Mouse (Mus musculus): ENCODE data around the gene Hip1.

The Hip1 gene

GRCm38 (mm10) chr5:135376341-135376740 is 168.6 kb downstream of the Hip1 start:
- in situ Hi-C loops (cut with MboI, MseI): loop anchor here in 1 of 2 experiments (10.0 kb wide), 1 partner anchor 152 kb away; no protein-coding TSS in a partner anchor

DNA sequence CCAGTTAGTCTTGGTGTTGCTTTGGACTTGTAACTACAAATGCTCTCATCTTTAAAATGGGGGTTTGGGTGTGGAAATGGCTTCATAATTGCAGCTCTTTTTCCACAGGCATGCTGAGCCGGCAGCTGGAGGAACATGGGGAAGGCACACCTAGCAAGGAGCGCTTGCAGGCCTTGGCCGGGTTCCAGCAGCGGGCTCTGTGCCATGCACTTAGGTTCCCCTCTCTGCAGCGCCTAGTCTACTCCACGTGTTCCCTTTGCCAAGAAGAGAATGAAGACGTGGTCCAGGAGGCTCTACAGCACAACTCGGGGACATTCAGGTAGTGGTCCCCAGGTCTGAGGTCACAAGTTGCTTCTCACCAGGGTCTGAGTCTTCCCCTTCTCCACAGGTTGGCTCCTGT is 169.8 kb downstream of the Hip1 start:
- in situ Hi-C loops (cut with MboI, MseI): loop anchor here in 1 of 2 experiments (10.0 kb wide), 1 partner anchor 150 kb away; no protein-coding TSS in a partner anchor

DNA sequence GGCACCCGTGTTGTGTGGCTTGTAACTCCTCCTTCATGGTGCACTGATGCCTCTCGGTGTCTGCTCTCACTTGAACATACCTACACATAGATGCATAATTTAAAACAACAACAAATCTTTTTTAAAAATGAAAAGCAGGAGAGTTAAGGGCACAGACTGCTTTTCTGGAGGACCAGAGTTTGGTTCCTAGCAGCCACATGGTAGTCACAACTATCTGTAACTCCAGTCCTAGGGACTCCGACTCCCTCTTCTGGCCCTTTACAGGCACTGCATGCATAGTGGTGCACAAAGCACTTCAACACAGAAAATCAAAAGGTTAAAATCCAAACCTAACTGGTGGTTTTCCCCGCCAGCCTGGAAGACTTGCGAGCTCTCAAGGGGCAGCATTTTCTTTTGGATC is 171.3 kb downstream of the Hip1 start:
- in situ Hi-C loops (cut with MboI, MseI): loop anchor here in 1 of 2 experiments (10.0 kb wide), 1 partner anchor 149 kb away; no protein-coding TSS in a partner anchor

DNA sequence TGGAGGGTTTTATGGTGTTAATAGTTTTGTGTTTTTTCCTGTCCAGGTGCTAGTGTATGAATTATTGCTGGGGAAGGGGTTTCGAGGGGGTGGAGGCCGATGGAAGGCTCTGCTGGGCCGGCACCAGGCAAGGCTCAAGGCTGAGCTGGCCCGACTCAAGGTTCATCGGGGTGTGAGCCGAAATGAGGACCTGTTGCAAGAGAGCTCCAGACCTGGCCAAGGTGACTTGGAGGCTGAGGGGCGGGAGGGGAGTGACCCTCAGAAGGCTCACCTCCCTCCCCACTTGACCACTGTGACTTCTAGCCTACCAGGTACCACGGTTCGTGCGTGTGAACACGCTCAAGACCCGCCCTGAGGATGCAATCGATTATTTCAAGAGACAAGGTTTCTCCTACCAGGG is 173.7 kb downstream of the Hip1 start:
- in situ Hi-C loops (cut with MboI, MseI): loop anchor here in 1 of 2 experiments (10.0 kb wide), 1 partner anchor 146 kb away; no protein-coding TSS in a partner anchor

DNA sequence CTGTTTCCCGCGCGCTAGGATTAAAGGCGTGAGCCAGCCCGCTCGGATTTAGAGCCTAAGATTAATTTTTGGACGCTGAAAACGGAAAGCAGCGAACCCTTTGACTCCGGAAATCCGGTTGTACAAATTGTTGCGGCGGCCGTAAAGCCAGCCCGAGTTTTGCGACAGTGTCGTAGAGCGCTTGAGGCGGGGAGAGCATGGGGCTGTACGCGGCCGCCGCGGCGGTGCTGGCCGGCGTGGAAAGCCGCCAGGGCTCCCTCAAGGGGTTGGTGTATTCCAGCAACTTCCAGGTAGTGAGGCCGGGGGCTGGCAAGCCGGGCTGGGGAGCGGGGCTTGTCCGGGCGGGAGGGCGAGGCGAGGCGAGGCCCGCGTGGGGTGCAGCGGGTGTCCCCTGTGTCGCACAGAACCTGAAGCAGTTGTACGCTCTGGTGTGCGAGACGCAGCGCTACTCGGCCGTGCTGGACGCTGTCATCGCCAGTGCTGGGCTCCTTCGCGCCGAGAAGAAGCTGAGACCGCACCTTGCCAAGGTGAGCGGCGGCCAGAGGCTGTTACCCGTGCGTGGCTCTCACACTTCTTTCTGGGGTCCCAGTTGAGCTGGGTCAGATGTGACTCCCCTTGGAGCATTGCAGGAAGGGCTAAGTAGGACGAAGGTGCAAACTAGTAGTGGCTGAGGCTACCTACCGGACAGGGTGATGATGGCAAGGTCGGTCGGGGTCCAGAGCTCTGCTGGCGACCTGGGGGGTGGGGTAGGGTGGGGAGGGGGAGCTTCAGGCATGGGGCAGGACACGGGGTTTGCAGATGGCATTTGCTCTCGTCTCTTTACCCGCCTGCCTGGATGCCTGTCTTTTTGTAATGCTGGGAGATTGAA is 174.9 kb downstream of the Hip1 start, which contains the start of gene Nsun5:
Gene Nsun5, plus strand, starts transcription at position 167 of the 868 bp plus-strand sequence.
- in situ Hi-C loops (cut with MboI, MseI): loop anchor here in 1 of 2 experiments (10.0 kb wide), 3 partner anchors 145 to 785 kb away; partner anchors contain the start of gene Rfc2

DNA sequence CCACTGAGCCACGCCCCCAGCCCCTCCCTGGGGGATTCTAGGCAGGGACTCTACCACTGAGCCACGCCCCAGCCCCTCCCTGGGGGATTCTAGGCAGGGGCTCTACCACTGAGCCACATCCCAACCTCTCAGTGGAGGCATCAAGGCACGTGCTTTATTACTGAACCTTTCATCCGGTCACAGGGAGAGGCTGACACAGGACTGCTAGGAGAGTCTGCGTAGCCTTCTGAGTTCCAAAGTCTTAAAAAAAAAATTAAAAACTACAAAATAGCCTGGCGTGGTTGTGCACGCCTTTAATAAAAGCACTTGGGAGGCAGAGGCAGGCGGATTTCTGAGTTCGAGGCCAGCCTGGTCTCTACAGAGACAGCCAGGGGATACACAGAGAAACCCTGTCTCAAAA is 175.7 kb downstream of the Hip1 start:
- in situ Hi-C loops (cut with MboI, MseI): loop anchor here in 1 of 2 experiments (10.0 kb wide), 2 partner anchors 254 to 784 kb away; partner anchors contain the start of gene Rfc2

- in situ Hi-C loops (cut with MboI, MseI): loop anchor here in 1 of 2 experiments (10.0 kb wide), 2 partner anchors 254 to 784 kb away; partner anchors contain the start of gene Rfc2
Observed at GRCm38 (mm10) chr5:135368312-135368711, 176.6 kb downstream of the Hip1 start.

DNA sequence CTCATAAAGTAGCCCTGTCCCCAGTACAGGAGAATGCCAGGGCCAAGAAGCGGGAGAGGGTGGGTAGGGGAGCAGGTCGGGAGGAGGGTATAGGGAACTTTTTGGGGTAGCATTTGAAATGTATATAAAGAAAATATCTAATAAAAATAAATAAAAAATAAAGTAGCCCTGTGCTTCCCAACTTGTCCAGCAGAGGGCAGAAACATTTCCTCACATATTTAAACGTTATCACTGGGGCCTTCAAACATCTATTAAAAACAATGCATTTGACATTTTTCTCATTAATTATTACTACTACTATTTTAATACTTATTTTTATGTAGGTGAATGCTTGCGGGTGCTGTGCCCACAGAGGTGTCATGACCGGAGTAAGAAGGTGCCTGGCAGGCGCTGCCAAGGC is 177.1 kb downstream of the Hip1 start:
- in situ Hi-C loops (cut with MboI, MseI): loop anchor here in 1 of 2 experiments (10.0 kb wide), 2 partner anchors 253 to 783 kb away; partner anchors contain the start of gene Rfc2

DNA sequence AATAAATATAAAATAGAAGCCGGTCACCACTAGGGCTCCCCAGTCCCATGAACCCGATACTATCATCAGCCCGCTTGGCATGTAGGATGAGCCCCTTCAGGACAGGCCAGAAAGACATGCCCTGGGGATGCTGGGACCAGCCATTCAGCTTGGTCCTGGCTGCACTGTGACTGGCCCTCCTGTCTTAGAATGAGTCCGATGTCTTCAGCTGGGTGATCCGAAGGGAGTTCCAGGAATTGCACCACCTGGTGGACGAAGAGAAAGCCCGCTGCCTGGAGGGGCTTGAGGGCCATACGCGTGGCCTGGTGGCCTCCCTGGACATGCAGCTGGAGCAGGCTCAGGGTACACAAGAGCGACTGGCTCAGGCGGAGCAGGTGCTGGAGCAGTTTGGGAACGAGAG is 181.4 kb downstream of the Hip1 start:
- in situ Hi-C loops (cut with MboI, MseI): loop anchor here in 1 of 2 experiments (10.0 kb wide), 2 partner anchors 249 to 779 kb away; partner anchors contain the start of gene Rfc2

DNA sequence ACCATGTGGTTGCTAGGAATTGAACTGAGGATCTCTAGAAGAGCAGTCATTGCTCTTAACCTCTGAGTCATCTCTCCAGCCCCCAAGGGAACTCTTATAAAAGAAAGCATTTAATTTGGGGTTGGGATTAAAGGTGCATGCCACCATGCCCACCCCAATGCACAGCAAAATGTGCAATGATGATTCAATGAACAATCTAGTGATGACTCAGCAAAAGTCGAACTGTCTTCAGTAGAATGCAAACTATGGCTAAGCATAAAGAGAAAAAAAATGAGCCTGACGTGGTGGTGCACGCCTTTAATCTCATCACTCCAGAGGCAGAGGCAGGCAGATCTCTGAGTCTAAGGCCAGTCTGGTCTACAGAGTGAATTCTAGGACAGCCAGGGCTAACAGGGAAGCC is 182.3 kb downstream of the Hip1 start:
- in situ Hi-C loops (cut with MboI, MseI): loop anchor here in 1 of 2 experiments (10.0 kb wide), 2 partner anchors 248 to 778 kb away; partner anchors contain the start of gene Rfc2

- in situ Hi-C loops (cut with MboI, MseI): loop anchor here in 1 of 2 experiments (10.0 kb wide), 2 partner anchors 245 to 775 kb away; partner anchors contain the start of gene Rfc2
Observed at GRCm38 (mm10) chr5:135359772-135360171, 185.1 kb downstream of the Hip1 start.

DNA sequence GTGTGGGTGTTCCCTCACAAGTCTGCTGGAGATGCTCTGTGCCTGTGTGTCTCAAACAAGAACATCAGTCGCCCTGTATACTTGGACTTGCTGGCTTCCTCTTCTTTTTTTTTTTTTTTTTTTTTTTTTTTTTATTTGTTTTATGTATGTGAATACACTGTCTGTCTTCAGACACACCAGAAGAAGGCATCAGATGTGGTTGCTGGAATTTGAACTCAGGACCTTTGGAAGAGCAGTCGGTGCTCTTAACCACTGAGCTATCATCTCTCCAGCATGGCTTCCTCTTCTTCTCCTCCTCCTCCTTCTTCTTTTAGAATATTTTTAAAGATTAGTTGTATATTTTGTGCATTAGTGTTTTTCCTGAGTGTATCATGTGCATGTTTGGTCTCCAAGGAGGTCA is 187.4 kb downstream of the Hip1 start:
- in situ Hi-C loops (cut with MboI, MseI): no loop called here

Data from T-helper 17 cell (primary cell).